Mouse (Mus musculus) forebrain, postnatal 0 days (tissue): ENCODE measurements around the gene Rtp4. TPM values are rescaled to one million over a fixed set of nuclear protein-coding genes. Genes with fewer than 3 reads are reported as not detected.

Source experiments
- ATAC-seq: fragments of 200-750 bp; cut with Nextera tagmentation; 2 replicates; pipeline ENCODE4 v1.8.0; 2017; ENCODE audit warnings: mild to moderate bottlenecking, moderate library complexity
- DNase-seq: peaks from one replicate; pipeline ENCODE4 v3.0.0-alpha.2; 2015
- H3K27ac ChIP-seq: fragments of 300-500 bp; sonication (generic); 2 replicates; pipeline ENCODE4 v1.5.1; 2014; ENCODE audit warnings: low read depth, mild to moderate bottlenecking, antibody characterized with exemption, low read length, moderate library complexity, mixed read lengths
- H3K27me3 ChIP-seq: fragments of 300-500 bp; sonication (generic); 2 replicates; pipeline ENCODE4 v1.6.1; 2014; ENCODE audit warnings: mild to moderate bottlenecking, low read length, mixed read lengths; ENCODE audit not compliant: insufficient read depth
- H3K36me3 ChIP-seq: fragments of 300-500 bp; sonication (generic); 2 replicates; pipeline ENCODE4 v1.6.1; 2014; ENCODE audit warnings: mild to moderate bottlenecking, moderate library complexity; ENCODE audit not compliant: insufficient read depth
- H3K4me1 ChIP-seq: fragments of 300-500 bp; sonication (generic); 2 replicates; pipeline ENCODE4 v1.6.1; 2014; ENCODE audit warnings: antibody characterized with exemption; ENCODE audit not compliant: insufficient read depth
- H3K4me2 ChIP-seq: fragments of 300-500 bp; sonication (generic); 2 replicates; pipeline ENCODE4 v1.6.1; 2014; ENCODE audit warnings: low read depth, mild to moderate bottlenecking, moderate library complexity
- H3K4me3 ChIP-seq: fragments of 300-500 bp; sonication (generic); 2 replicates; pipeline ENCODE4 v1.5.1; 2014; ENCODE audit warnings: low read depth, low read length, mixed read lengths
- H3K9ac ChIP-seq: fragments of 300-500 bp; sonication (generic); 2 replicates; pipeline ENCODE4 v1.6.1; 2014; ENCODE audit warnings: mild to moderate bottlenecking
- H3K9me3 ChIP-seq: fragments of 300-500 bp; sonication (generic); 2 replicates; pipeline ENCODE4 v1.6.1; 2016; ENCODE audit warnings: low read length
- CTCF ChIP-seq: sonication (generic); IDR thresholded peaks from 2 replicates; pipeline ENCODE4 v1.5.1; 2016; ENCODE audit warnings: antibody characterized with exemption, control low read depth, low read depth
- WGBS: fragments of 180-500 bp; shearing (Covaris S2); extraction: QIAGEN DNeasy Blood & Tissue Kit; methylation state at CpG from one replicate; pipeline ENCODE4 v1.1.7; 2014; 5-methylcytosine and 5-hydroxymethylcytosine counted together
- polyA plus RNA-seq: library from polyadenylated mRNA; unstranded; fragments of >200 nt; fragmentation: Nextera tagmentation; extraction: Ambion mirVana; gene quantifications from 2 replicates; pipeline ENCODE4 v1.2.1, GENCODE M21; 2015
- total RNA-seq: library from RNA; depleted of rRNA; stranded (reverse); fragments of >200 nt; gene quantifications from 2 replicates; pipeline ENCODE4 v1.2.3, GENCODE M21; 2014

Gene Rtp4
- total and polyA plus RNA-seq, 2 experiments from 2014 or later = 7.4 to 7.7 TPM

GRCm38 (mm10) chr16:23519771-23520170 is 320 bp upstream of the Rtp4 start:
- H3K36me3 ChIP-seq = no peaks in the 10 kb centered on the region
- no peaks in the 10 kb centered on the region for H3K27me3 ChIP-seq
- no peak for TF ChIP-seq CTCF
- ATAC-seq = no peak
- peak; percentile 68 for DNase-seq
- WGBS = 3% methylated on average over 1 of the region's 1 CpGs
- H3K27ac ChIP-seq = peak overlapping the region; percentile 91
- H3K4me2 ChIP-seq = peak overlapping the region; percentile 76
- H3K4me1 ChIP-seq = peaks cover 38% of the 10 kb centered on the region
- peak overlapping the region; percentile 71 for H3K9ac ChIP-seq
- peak overlapping the region; percentile 48 for H3K4me3 ChIP-seq
- no peaks in the 10 kb centered on the region for H3K9me3 ChIP-seq

GRCm38 (mm10) chr16:23521092-23521491 is 1.0 kb downstream of the Rtp4 start:
- H3K9ac ChIP-seq = peak overlapping the region; percentile 71; the same call in 1 of the 2 replicates
- peaks cover 34% of the 10 kb centered on the region for H3K4me1 ChIP-seq
- H3K27ac ChIP-seq = peak overlapping the region; percentile 91
- no peaks in the 10 kb centered on the region for H3K27me3 ChIP-seq
- ATAC-seq (no peak; the same call in 1 of the 2 replicates), DNase-seq (peak; percentile 47)
- peak overlapping the region; percentile 76 for H3K4me2 ChIP-seq
- no peak for TF ChIP-seq CTCF
- no peaks in the 10 kb centered on the region for H3K36me3 ChIP-seq
- H3K9me3 ChIP-seq = 0 out of 2 replicates have a peak, but pooled peaks cover 8% of the 10 kb centered on the region
- 9% methylated on average over 5 of the region's 5 CpGs for WGBS
- peak overlapping the region; percentile 48 for H3K4me3 ChIP-seq

GRCm38 (mm10) chr16:23522081-23522480 is 2.0 kb downstream of the Rtp4 start:
- Histone ChIP-seq H3K27me3 (no peaks in the 10 kb centered on the region), H3K36me3 (no peaks in the 10 kb centered on the region), H3K9ac (no peak overlapping the region), H3K4me2 (no peak overlapping the region), H3K27ac (no peak overlapping the region), H3K4me1 (peaks cover 27% of the 10 kb centered on the region), H3K9me3 (0 out of 2 replicates have a peak, but pooled peaks cover 8% of the 10 kb centered on the region), H3K4me3 (no peak overlapping the region)
- DNase-seq = no peak
- WGBS = 46% methylated on average over 5 of the region's 5 CpGs
- TF ChIP-seq CTCF = no peak
- ATAC-seq = no peak

GRCm38 (mm10) chr16:23529186-23529585 is 9.1 kb downstream of the Rtp4 start:
- 55% methylated on average over 4 of the region's 4 CpGs for WGBS

GRCm38 (mm10) chr16:23533707-23534106 is 13.6 kb downstream of the Rtp4 start:
- Histone ChIP-seq H3K9ac (no peak overlapping the region), H3K4me1 (no peaks in the 10 kb centered on the region), H3K27ac (no peak overlapping the region), H3K27me3 (no peaks in the 10 kb centered on the region), H3K36me3 (no peaks in the 10 kb centered on the region), H3K4me3 (no peak overlapping the region), H3K9me3 (no peaks in the 10 kb centered on the region), H3K4me2 (no peak overlapping the region)
- ATAC-seq (no peak), DNase-seq (no peak)
- TF ChIP-seq CTCF = no peak
- 88% methylated on average over 3 of the region's 3 CpGs for WGBS

More at GRCm38 (mm10) chr16:23529186-23529585, 9.1 kb downstream of the Rtp4 start:
- Histone ChIP-seq H3K27me3 (no peaks in the 10 kb centered on the region), H3K4me2 (no peak overlapping the region), H3K4me1 (no peaks in the 10 kb centered on the region), H3K4me3 (no peak overlapping the region), H3K36me3 (no peaks in the 10 kb centered on the region), H3K9me3 (0 out of 2 replicates have a peak, but pooled peaks cover 8% of the 10 kb centered on the region), H3K9ac (no peak overlapping the region), H3K27ac (no peak overlapping the region)
- TF ChIP-seq CTCF = no peak
- DNase-seq (no peak), ATAC-seq (no peak)

GRCm38 (mm10) chr16:23541046-23541445 is 21.0 kb downstream of the Rtp4 start:
- no peak overlapping the region for H3K4me2 ChIP-seq
- H3K9me3 ChIP-seq = no peaks in the 10 kb centered on the region
- no peaks in the 10 kb centered on the region for H3K27me3 ChIP-seq
- no peaks in the 10 kb centered on the region for H3K36me3 ChIP-seq
- H3K27ac ChIP-seq = no peak overlapping the region
- ATAC-seq = no peak
- no peak overlapping the region for H3K4me3 ChIP-seq
- 65% methylated on average over 4 of the region's 4 CpGs for WGBS
- DNase-seq = no peak
- H3K9ac ChIP-seq = no peak overlapping the region
- no peak for TF ChIP-seq CTCF
- H3K4me1 ChIP-seq = no peaks in the 10 kb centered on the region

GRCm38 (mm10) chr16:23542866-23543265 is 22.8 kb downstream of the Rtp4 start:
- Histone ChIP-seq H3K4me1 (no peaks in the 10 kb centered on the region), H3K9me3 (no peaks in the 10 kb centered on the region)

More at GRCm38 (mm10) chr16:23542866-23543265, 22.8 kb downstream of the Rtp4 start:
- Histone ChIP-seq H3K36me3 (no peaks in the 10 kb centered on the region), H3K9ac (no peak overlapping the region), H3K4me3 (no peak overlapping the region), H3K27me3 (no peaks in the 10 kb centered on the region), H3K27ac (no peak overlapping the region), H3K4me2 (no peak overlapping the region)
- WGBS = 56% methylated on average over 4 of the region's 4 CpGs
- no peak for TF ChIP-seq CTCF
- DNase-seq = no peak
- no peak for ATAC-seq
